Mouse (Mus musculus): Measurements from ENCODE around the gene Pidd1.

DNA sequence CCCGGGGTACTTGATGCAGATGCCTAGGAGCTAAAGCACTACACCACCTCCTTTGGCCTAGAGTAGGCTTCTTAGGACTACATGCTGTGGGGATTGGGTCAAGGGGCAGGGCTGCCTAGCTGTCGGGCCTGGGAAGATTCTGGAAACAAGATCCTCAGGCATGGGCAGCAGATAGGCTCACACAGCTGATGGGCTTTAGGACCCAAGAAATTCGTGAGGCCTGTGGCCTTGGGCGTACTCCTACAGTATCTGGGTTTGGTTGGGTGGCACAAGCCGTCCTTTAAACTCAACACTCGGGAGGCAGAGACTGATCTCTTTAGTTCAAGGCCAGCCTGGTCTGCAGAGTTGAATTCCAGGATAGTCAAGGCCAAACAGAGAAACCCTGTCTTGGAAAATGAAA, 28.4 kb upstream of the Pidd1 start:
- TF ChIP-seq CTCF (IDR thresholded peaks at IDR 0.05; ENCODE audit: insufficient read depth, low read length) (no peak), POLR2A (IDR thresholded peaks at IDR 0.05; ENCODE audit: borderline replicate concordance, extremely low read depth, low read depth, low read length) (no peak)

Measured in lung, adult 2 months (tissue).